Comparison of ENCODE assay signal across 9 mouse cellular contexts in genomic region chr10:4107661-4108338, GRCm38 (mm10).
DNase-seq lines count a peak whose midpoint lies in the region; ATAC-seq and TF ChIP-seq lines count a peak whose summit lies in the region.
"Had no signal": no experiment of that assay in that cellular context is flagged by ENCODE, and none has a peak within 500 bp of the region (broad histone marks: within the 10 kb centered on the region; RNA-seq: fewer than 3 reads in every experiment).

No protein-coding gene starts in this region.

- peak overlapping the region; percentile 0; the same call in 1 of the 2 replicates for H3K4me2 ChIP-seq in heart, embryonic 12.5 days
- H3K4me2 ChIP-seq in kidney, embryonic 15.5 days, result no peak overlapping the region

- H3K36me3 ChIP-seq in ES-Bruce4 (ENCODE audit: control insufficient read depth, insufficient read depth, low read length, poor library complexity, severe bottlenecking), result no peaks in the 10 kb centered on the region; the same call in 1 of the 2 replicates
- H3K36me3 ChIP-seq in heart, embryonic 12.5 days, result peaks cover 10% of the 10 kb centered on the region
- H3K36me3 ChIP-seq in kidney, embryonic 15.5 days, result peaks cover 7% of the 10 kb centered on the region; the same call in 1 of the 2 replicates

- H3K9ac ChIP-seq in ES-Bruce4 (ENCODE audit: low read depth, poor library complexity, severe bottlenecking), result peak overlapping the region; percentile 54; the same call in 1 of the 2 replicates
- peak overlapping the region; percentile 44; the same call in 1 of the 2 replicates for H3K9ac ChIP-seq in heart, embryonic 12.5 days
- H3K9ac ChIP-seq in kidney, embryonic 15.5 days, result no peak overlapping the region

- no peak for TF ChIP-seq CTCF in ES-Bruce4 (IDR thresholded peaks at IDR 0.05; ENCODE audit: low read depth, low read length)

- H3K27ac ChIP-seq in ES-Bruce4 (ENCODE audit: insufficient read depth, low read length), result peak overlapping the region; percentile 93
- peak overlapping the region; percentile 65 for H3K27ac ChIP-seq in heart, embryonic 12.5 days (ENCODE audit: poor library complexity, severe bottlenecking)
- H3K27ac ChIP-seq in kidney, embryonic 15.5 days, result peak overlapping the region; percentile 89

- 12% methylated on average over 7 of the region's 7 CpGs for WGBS in heart, embryonic 12.5 days
- 24% methylated on average over 7 of the region's 7 CpGs for WGBS in kidney, embryonic 15.5 days

- TF ChIP-seq EP300 in ES-Bruce4 (IDR thresholded peaks at IDR 0.05; ENCODE audit: insufficient read depth, low read depth, low read length), result peak; percentile 75

- intact Hi-C loops in left cerebral cortex, postnatal 36 days (cut with DNase I), result no loop called here

- TF ChIP-seq POLR2A in ES-Bruce4 (IDR thresholded peaks at IDR 0.05; ENCODE audit: insufficient read depth, low read length), result no peak

- H3K9me3 ChIP-seq in ES-Bruce4 (replicated peaks; ENCODE audit: control insufficient read depth, insufficient read depth, low read length, poor library complexity, severe bottlenecking), result no peaks in the 10 kb centered on the region
- no peaks in the 10 kb centered on the region for H3K9me3 ChIP-seq in heart, embryonic 12.5 days (replicated peaks)
- no peaks in the 10 kb centered on the region for H3K9me3 ChIP-seq in kidney, embryonic 15.5 days (replicated peaks)

- peaks cover 12% of the 10 kb centered on the region for H3K4me1 ChIP-seq in ES-Bruce4 (ENCODE audit: control insufficient read depth, insufficient read depth, low read length)
- peaks cover 52% of the 10 kb centered on the region for H3K4me1 ChIP-seq in heart, embryonic 12.5 days (replicated peaks)
- H3K4me1 ChIP-seq in kidney, embryonic 15.5 days, result peaks cover 70% of the 10 kb centered on the region

- no peak overlapping the region for H3K4me3 ChIP-seq in ES-Bruce4 (ENCODE audit: low read depth, low read length)
- H3K4me3 ChIP-seq in heart, embryonic 12.5 days, result no peak overlapping the region
- no peak overlapping the region for H3K4me3 ChIP-seq in kidney, embryonic 15.5 days (replicated peaks)
- H3K4me3 ChIP-seq: erythroblast, embryonic 14.5 days had no signal

- DNase-seq in adrenal gland, postnatal 36 days, result peak; percentile 54 to 57
- DNase-seq in lung, postnatal 25 days (ENCODE audit: low spot score), result peak; percentile 80
- DNase-seq in left cerebral cortex, postnatal 36 days (ENCODE audit: low spot score in 2 of 2), result no peak
- no peak for DNase-seq in cerebellum, adult 8-10 months

- peak; percentile 88 for ATAC-seq in heart, embryonic 12.5 days (ENCODE audit: insufficient number of reproducible peaks, low FRiP score)
- ATAC-seq in kidney, embryonic 15.5 days (replicated peaks; ENCODE audit: low FRiP score), result peak; percentile 72
- no peak for ATAC-seq in cerebellum, adult (ENCODE audit: insufficient number of reproducible peaks, low FRiP score, low TSS enrichment)

- H3K27me3 ChIP-seq in ES-Bruce4 (ENCODE audit: control insufficient read depth, insufficient read depth, low read length, poor library complexity, severe bottlenecking), result no peaks in the 10 kb centered on the region
- no peaks in the 10 kb centered on the region for H3K27me3 ChIP-seq in heart, embryonic 12.5 days (replicated peaks)
- H3K27me3 ChIP-seq in kidney, embryonic 15.5 days, result no peaks in the 10 kb centered on the region

Comparison
In these comparisons a context has a peak if more than half of its experiments do, and no peak if none do; other contexts are left out.
1. DNase-seq: peak in adrenal gland, postnatal 36 days (2 of 2) and lung, postnatal 25 days (single experiment); none in left cerebral cortex, postnatal 36 days (0 of 2) and cerebellum, adult 8-10 months (single experiment).
2. Peak in every context shown above with its lines, with median percentiles within 50 percentile points of each other: H3K27ac ChIP-seq.